Mouse (Mus musculus) liver, postnatal 0 days (tissue): ENCODE results near the gene Tcam1. TPM values are rescaled to one million over a fixed set of nuclear protein-coding genes. Genes with fewer than 3 reads are reported as not detected.

Source experiments
- ATAC-seq: fragments of 200-750 bp; cut with Nextera tagmentation; 2 replicates; pipeline ENCODE4 v1.8.0; 2017; ENCODE audit warnings: mild to moderate bottlenecking, moderate library complexity
- DNase-seq: peaks from one replicate; pipeline ENCODE4 v3.0.0-alpha.2; 2016
- H3K27ac ChIP-seq: fragments of 300-500 bp; sonication (generic); 2 replicates; pipeline ENCODE4 v1.5.1; 2014; ENCODE audit warnings: antibody characterized with exemption, moderate library complexity, mild to moderate bottlenecking, low read depth
- H3K27me3 ChIP-seq: fragments of 300-500 bp; sonication (generic); 2 replicates; pipeline ENCODE4 v1.6.1; 2014; ENCODE audit warnings: low read length, control low read depth, mixed read lengths; ENCODE audit not compliant: insufficient read depth
- H3K36me3 ChIP-seq: fragments of 300-500 bp; sonication (generic); replicated peaks from 2 replicates; pipeline ENCODE4 v1.6.1; 2014; ENCODE audit warnings: mild to moderate bottlenecking, control low read depth, low read length, moderate library complexity, mixed read lengths; ENCODE audit not compliant: insufficient read depth
- H3K4me1 ChIP-seq: fragments of 300-500 bp; sonication (generic); 2 replicates; pipeline ENCODE4 v1.6.1; 2014; ENCODE audit warnings: antibody characterized with exemption, mild to moderate bottlenecking, control low read depth; ENCODE audit not compliant: insufficient read depth
- H3K4me2 ChIP-seq: fragments of 300-500 bp; sonication (generic); 2 replicates; pipeline ENCODE4 v1.6.1; 2014; ENCODE audit warnings: low read depth, mild to moderate bottlenecking, low read length, moderate library complexity, mixed read lengths
- H3K4me3 ChIP-seq: fragments of 300-500 bp; sonication (generic); 2 replicates; pipeline ENCODE4 v1.5.1; 2014; ENCODE audit warnings: low read depth, low read length
- H3K9ac ChIP-seq: fragments of 300-500 bp; sonication (generic); replicated peaks from 2 replicates; pipeline ENCODE4 v1.6.1; 2014; ENCODE audit warnings: mild to moderate bottlenecking, moderate library complexity
- H3K9me3 ChIP-seq: fragments of 300-500 bp; sonication (generic); 2 replicates; pipeline ENCODE4 v1.6.1; 2016; ENCODE audit warnings: mild to moderate bottlenecking, control low read depth, low read length, mixed read lengths
- CTCF ChIP-seq: sonication (generic); IDR thresholded peaks from 2 replicates; pipeline ENCODE4 v1.5.1; 2016; ENCODE audit warnings: antibody characterized with exemption, low read depth
- EP300 ChIP-seq: IDR thresholded peaks from 2 replicates; pipeline ENCODE4 v1.6.1; 2016; ENCODE audit warnings: antibody characterized with exemption, low read depth, mild to moderate bottlenecking
- WGBS: fragments of 180-500 bp; shearing (Covaris S2); extraction: QIAGEN DNeasy Blood & Tissue Kit; methylation state at CpG from one replicate; pipeline ENCODE4 v1.1.7; 2014; ENCODE audit not compliant: insufficient replicate concordance; 5-methylcytosine and 5-hydroxymethylcytosine counted together
- polyA plus RNA-seq: library from polyadenylated mRNA; unstranded; fragments of >200 nt; fragmentation: Nextera tagmentation; extraction: Ambion mirVana; gene quantifications from 2 replicates; pipeline ENCODE4 v1.2.1, GENCODE M21; 2015

Tcam1 gene
- polyA plus RNA-seq, 1 experiment from 2014 or later = 0.07 TPM

GRCm38 (mm10) chr11:106291861-106292260 is 15.4 kb downstream of the Tcam1 start:
- TF ChIP-seq EP300 = no peak
- no peak for TF ChIP-seq CTCF
- no peaks in the 10 kb centered on the region for H3K9me3 ChIP-seq
- no peaks in the 10 kb centered on the region for H3K4me1 ChIP-seq
- H3K27ac ChIP-seq = no peak overlapping the region
- no peaks in the 10 kb centered on the region for H3K36me3 ChIP-seq
- no peak overlapping the region for H3K9ac ChIP-seq
- no peaks in the 10 kb centered on the region for H3K27me3 ChIP-seq
- no peak overlapping the region for H3K4me2 ChIP-seq
- 70% methylated on average over 2 of the region's 2 CpGs for WGBS
- H3K4me3 ChIP-seq = no peak overlapping the region
- DNase-seq (no peak), ATAC-seq (no peak)

- Histone ChIP-seq H3K4me3 (no peak within 1 kb of the TSS), H3K27ac (no peak within 1 kb of the TSS), H3K36me3 (no peaks in the 10 kb centered on the region), H3K9ac (no peak within 1 kb of the TSS), H3K4me2 (no peak within 1 kb of the TSS), H3K4me1 (peaks cover 4% of the 10 kb centered on the region; the same call in 1 of the 2 replicates), H3K9me3 (no peaks in the 10 kb centered on the region), H3K27me3 (no peaks in the 10 kb centered on the region)
- DNase-seq (no peak), ATAC-seq (no peak)
- WGBS = 75% methylated on average over 9 of the region's 9 CpGs
- TF ChIP-seq EP300 = no peak
- TF ChIP-seq CTCF = no peak
These were observed 25.3 kb downstream of the Tcam1 start, which contains the start of gene Gh for GRCm38 (mm10) chr11:106301765-106302164. Gh (minus strand) TSS chr11:106301865.

GRCm38 (mm10) chr11:106302634-106303033 is 26.2 kb downstream of the Tcam1 start:
- WGBS = 7% methylated on average over 2 of the region's 2 CpGs
- peak; percentile 72 for ATAC-seq

DNA sequence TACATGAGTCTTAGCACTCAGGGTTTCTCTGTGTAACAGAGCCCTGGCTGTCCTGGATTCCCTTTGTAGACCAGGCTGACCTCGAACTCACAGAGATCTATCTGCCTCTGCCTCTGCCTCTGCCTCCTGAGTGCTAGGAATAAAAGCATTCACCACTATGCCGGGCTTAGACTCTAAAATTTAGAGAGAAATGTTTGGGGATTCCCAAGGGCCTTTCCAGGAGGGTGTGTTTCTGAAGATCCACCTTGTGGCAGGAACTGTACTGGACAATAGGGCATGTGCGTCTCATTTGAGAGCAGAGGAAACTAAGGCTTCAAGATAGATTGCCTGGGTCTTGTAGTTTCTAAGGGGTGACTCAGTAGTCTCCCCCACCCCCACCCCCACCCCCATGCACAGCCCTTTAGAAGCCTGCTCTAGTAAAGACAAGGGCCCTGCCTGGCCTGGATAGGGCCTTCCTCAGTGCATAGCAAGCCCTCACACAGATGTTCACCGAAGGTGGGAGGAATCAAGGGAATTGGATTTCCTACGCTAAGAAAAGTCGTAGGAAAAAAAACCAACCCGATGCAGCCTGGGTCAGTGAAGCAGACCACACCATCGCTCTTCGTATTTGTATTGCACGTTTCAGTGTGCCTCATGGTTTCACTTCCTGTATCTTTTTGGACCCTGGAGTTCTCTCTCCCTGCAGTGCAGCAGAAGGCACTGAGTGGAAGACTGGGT is 29.0 kb downstream of the Tcam1 start:
- H3K9ac ChIP-seq = no peak overlapping the region
- no peaks in the 10 kb centered on the region for H3K27me3 ChIP-seq
- no peak overlapping the region for H3K4me2 ChIP-seq
- H3K27ac ChIP-seq = peak overlapping the region; percentile 55
- H3K36me3 ChIP-seq = no peaks in the 10 kb centered on the region
- DNase-seq = no peak
- H3K4me1 ChIP-seq = peaks cover 7% of the 10 kb centered on the region
- 56% methylated on average over 10 of the region's 10 CpGs for WGBS
- TF ChIP-seq CTCF (no peak), EP300 (no peak)
- no peak overlapping the region for H3K4me3 ChIP-seq
- peak; percentile 19; the same call in 1 of the 2 replicates for ATAC-seq
- no peaks in the 10 kb centered on the region for H3K9me3 ChIP-seq

More at GRCm38 (mm10) chr11:106302634-106303033, 26.2 kb downstream of the Tcam1 start:
- no peaks in the 10 kb centered on the region for H3K27me3 ChIP-seq
- TF ChIP-seq EP300 (no peak), CTCF (peak; percentile 92)
- no peak overlapping the region for H3K27ac ChIP-seq
- no peaks in the 10 kb centered on the region for H3K36me3 ChIP-seq
- H3K4me3 ChIP-seq = no peak overlapping the region
- H3K9me3 ChIP-seq = no peaks in the 10 kb centered on the region
- H3K9ac ChIP-seq = no peak overlapping the region
- DNase-seq = peak; percentile 82
- H3K4me2 ChIP-seq = no peak overlapping the region
- H3K4me1 ChIP-seq = peaks cover 4% of the 10 kb centered on the region; the same call in 1 of the 2 replicates

DNA sequence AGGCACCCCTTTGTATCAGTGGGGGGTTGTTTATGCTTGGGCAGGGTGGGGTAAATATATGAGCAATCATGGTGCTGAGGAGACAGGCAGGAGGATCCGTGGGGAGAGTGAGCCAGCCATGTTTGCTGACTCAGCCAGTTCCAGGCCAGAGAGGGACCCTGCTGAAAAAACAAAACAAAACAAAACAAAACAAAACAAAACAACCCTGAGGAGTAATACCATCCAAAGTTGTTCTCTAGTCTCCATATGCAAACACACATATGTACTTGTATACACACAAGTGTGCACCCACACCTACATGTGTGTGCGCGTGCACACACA is 29.6 kb downstream of the Tcam1 start:
- ATAC-seq (no peak), DNase-seq (no peak)
- H3K9ac ChIP-seq = no peak overlapping the region
- H3K9me3 ChIP-seq = no peaks in the 10 kb centered on the region
- H3K4me3 ChIP-seq = no peak overlapping the region
- no peak overlapping the region for H3K4me2 ChIP-seq
- H3K27me3 ChIP-seq = no peaks in the 10 kb centered on the region
- peak overlapping the region; percentile 55 for H3K27ac ChIP-seq
- WGBS = 89% methylated on average over 3 of the region's 3 CpGs
- H3K4me1 ChIP-seq = peaks cover 7% of the 10 kb centered on the region
- no peaks in the 10 kb centered on the region for H3K36me3 ChIP-seq
- TF ChIP-seq CTCF (no peak), EP300 (no peak)

DNA sequence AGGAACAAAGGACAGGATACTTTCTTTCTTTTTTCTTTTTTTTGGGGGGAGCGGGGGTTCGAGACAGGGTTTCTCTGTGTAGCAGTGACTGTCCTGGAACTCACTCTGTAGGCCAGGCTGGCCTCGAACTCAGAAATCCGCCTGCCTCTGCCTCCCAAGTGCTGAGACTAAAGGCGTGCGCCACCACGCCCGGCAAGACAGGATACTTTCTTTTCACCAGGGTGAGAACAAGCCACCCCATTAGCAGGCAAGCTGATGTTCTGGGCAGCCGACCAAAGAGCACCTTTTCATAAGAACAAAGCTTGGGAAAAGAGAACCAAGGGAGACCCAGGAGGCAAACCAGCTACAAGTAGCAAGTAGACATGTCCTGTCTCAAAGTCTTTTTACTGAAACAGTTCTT is 30.3 kb downstream of the Tcam1 start:
- Histone ChIP-seq H3K4me2 (no peak overlapping the region), H3K4me3 (no peak overlapping the region), H3K27me3 (no peaks in the 10 kb centered on the region), H3K9ac (no peak overlapping the region), H3K4me1 (peaks cover 7% of the 10 kb centered on the region), H3K27ac (peak overlapping the region; percentile 55; the same call in 1 of the 2 replicates), H3K9me3 (no peaks in the 10 kb centered on the region), H3K36me3 (no peaks in the 10 kb centered on the region)
- DNase-seq (no peak), ATAC-seq (no peak)
- TF ChIP-seq EP300 = no peak
- TF ChIP-seq CTCF = no peak
- WGBS = 76% methylated on average over 9 of the region's 9 CpGs
